Mouse (Mus musculus): ENCODE measurements around the gene Spats1.

GRCm38 (mm10) chr17:45393765-45394164 is 81.5 kb downstream of the Spats1 start:
- TF ChIP-seq GATA1 (IDR thresholded peaks at IDR 0.05; ENCODE audit: low read length): no peak
- no peak for TF ChIP-seq TAL1 (IDR thresholded peaks at IDR 0.05; ENCODE audit: low read length)

All from erythroblast, embryonic 14.5 days (primary cell).